24 mouse cellular contexts compared by ENCODE assay signal in the genomic region with DNA sequence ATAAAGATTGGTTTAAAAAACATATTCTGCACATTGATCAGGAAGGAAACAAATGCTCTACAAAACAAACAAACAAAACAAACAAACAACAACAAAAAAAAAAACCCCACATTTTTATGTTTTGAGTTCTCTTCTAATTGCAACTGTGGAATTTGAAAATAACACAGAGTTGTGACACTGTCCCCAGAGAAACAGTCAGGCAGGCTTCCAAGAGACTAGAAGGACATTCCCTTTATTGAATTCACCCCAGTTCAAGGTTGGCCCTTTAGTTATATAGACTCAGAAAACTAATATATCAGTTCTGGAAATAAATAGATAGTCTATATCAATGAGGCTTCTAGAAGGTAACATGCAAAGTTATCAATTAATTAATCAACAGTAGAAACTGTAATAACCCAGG.
DNase-seq lines count a peak whose midpoint lies in the region; ATAC-seq lines count a peak whose summit lies in the region.
"Had no signal": no experiment of that assay in that cellular context is flagged by ENCODE, and none has a peak within 500 bp of the region (broad histone marks: within the 10 kb centered on the region; RNA-seq: fewer than 3 reads in every experiment).

No protein-coding gene starts in this region.

- DNase-seq in adrenal gland, adult 2 months = peak; percentile 11
- DNase-seq in adrenal gland, adult 8-10 months = no peak
- peak; percentile 10 for DNase-seq in kidney, postnatal 10 days
- DNase-seq in adipocyte (ENCODE audit: low spot score) = peak; percentile 43
- peak; percentile 18 for DNase-seq in adrenal gland, postnatal 25 days
- DNase-seq in thymus, postnatal 14 days = no peak
- no peak for DNase-seq in midbrain, embryonic 10.5 days (ENCODE audit: low spot score)
- DNase-seq: B cell, adult 2 months; cerebellum, adult 11-12 months; cerebellum, adult 2 months; cerebellum, adult 9-10 months; cerebellum, postnatal 10 days; cerebellum, postnatal 25 days; forebrain, postnatal 0 days had no signal

- H3K27ac ChIP-seq in kidney, embryonic 15.5 days = no peak overlapping the region
- no peak overlapping the region for H3K27ac ChIP-seq in midbrain, embryonic 10.5 days (replicated peaks)
- H3K27ac ChIP-seq: embryonic facial prominence, embryonic 10.5 days; embryonic facial prominence, embryonic 12.5 days; forebrain, embryonic 13.5 days; forebrain, embryonic 15.5 days had no signal

- no peaks in the 10 kb centered on the region for H3K4me1 ChIP-seq in kidney, embryonic 15.5 days
- H3K4me1 ChIP-seq in midbrain, embryonic 10.5 days = no peaks in the 10 kb centered on the region
- H3K4me1 ChIP-seq: embryonic facial prominence, embryonic 10.5 days; embryonic facial prominence, embryonic 12.5 days; forebrain, embryonic 13.5 days; forebrain, embryonic 15.5 days had no signal

- H3K9me3 ChIP-seq in kidney, embryonic 15.5 days (replicated peaks) = no peaks in the 10 kb centered on the region
- H3K9me3 ChIP-seq in midbrain, embryonic 10.5 days (replicated peaks) = no peaks in the 10 kb centered on the region
- H3K9me3 ChIP-seq: embryonic facial prominence, embryonic 10.5 days; embryonic facial prominence, embryonic 12.5 days; forebrain, embryonic 13.5 days; forebrain, embryonic 15.5 days; G1E had no signal

- H3K4me2 ChIP-seq in kidney, embryonic 15.5 days = no peak overlapping the region
- H3K4me2 ChIP-seq: embryonic facial prominence, embryonic 12.5 days; forebrain, embryonic 13.5 days; forebrain, embryonic 15.5 days had no signal

- H3K36me3 ChIP-seq in kidney, embryonic 15.5 days = no peaks in the 10 kb centered on the region
- H3K36me3 ChIP-seq in midbrain, embryonic 10.5 days = no peaks in the 10 kb centered on the region
- H3K36me3 ChIP-seq: embryonic facial prominence, embryonic 10.5 days; embryonic facial prominence, embryonic 12.5 days; forebrain, embryonic 15.5 days; G1E had no signal

- H3K27me3 ChIP-seq in kidney, embryonic 15.5 days = no peaks in the 10 kb centered on the region
- H3K27me3 ChIP-seq in midbrain, embryonic 10.5 days (ENCODE audit: low read depth, poor library complexity, severe bottlenecking) = no peaks in the 10 kb centered on the region
- H3K27me3 ChIP-seq: CH12.LX; embryonic facial prominence, embryonic 12.5 days; forebrain, embryonic 13.5 days; forebrain, embryonic 15.5 days; Patski had no signal

- no peak for ATAC-seq in kidney, embryonic 15.5 days (replicated peaks; ENCODE audit: low FRiP score)
- ATAC-seq: activated CD4-positive, CD25-positive, alpha-beta regulatory T cell, adult 4 months; CD4-positive, CD25-positive, alpha-beta regulatory T cell, adult 4 months; forebrain, embryonic 13.5 days; forebrain, embryonic 15.5 days; forebrain, postnatal 0 days; Patski had no signal

- no peak overlapping the region for H3K4me3 ChIP-seq in kidney, embryonic 15.5 days (replicated peaks)
- H3K4me3 ChIP-seq in midbrain, embryonic 10.5 days = no peak overlapping the region
- H3K4me3 ChIP-seq: embryonic facial prominence, embryonic 10.5 days; embryonic facial prominence, embryonic 12.5 days; forebrain, embryonic 13.5 days; forebrain, embryonic 15.5 days had no signal

- no peak overlapping the region for H3K9ac ChIP-seq in kidney, embryonic 15.5 days
- H3K9ac ChIP-seq: embryonic facial prominence, embryonic 12.5 days; forebrain, embryonic 13.5 days; forebrain, embryonic 15.5 days; forebrain, postnatal 0 days had no signal

Comparison
In these comparisons a context has a peak if more than half of its experiments do, and no peak if none do; other contexts are left out.
1. DNase-seq: peak in adrenal gland, adult 2 months (single experiment), kidney, postnatal 10 days (single experiment), adipocyte (single experiment) and adrenal gland, postnatal 25 days (single experiment); none in adrenal gland, adult 8-10 months (single experiment), thymus, postnatal 14 days (single experiment) and midbrain, embryonic 10.5 days (single experiment).